Mouse (Mus musculus) small intestine, adult 2 months (tissue): Measurements from ENCODE around the gene Myt1l.

Source experiments
- CTCF ChIP-seq: fragments of 200-500 bp; IDR thresholded peaks from 2 replicates; pipeline ENCODE4 v1.5.1; 2012; ENCODE audit warnings: low read depth, mild to moderate bottlenecking, control low read depth, inconsistent platforms, low read length, moderate library complexity, mixed read lengths; ENCODE audit not compliant: insufficient replicate concordance, insufficient read length; ENCODE audit errors: extremely low read depth
- POLR2A ChIP-seq: fragments of 200-500 bp; IDR thresholded peaks from 2 replicates; pipeline ENCODE4 v1.6.1; 2012; ENCODE audit warnings: low read depth, mild to moderate bottlenecking, control low read depth, inconsistent platforms, low read length, moderate library complexity

- TF ChIP-seq POLR2A (no peak), CTCF (no peak)
Observed at GRCm38 (mm10) chr12:29884376-29884775, 356.2 kb downstream of the Myt1l start.
